19 mouse cellular contexts compared by ENCODE assay signal in genomic region chr2:33737128-33737527, GRCm38 (mm10).
DNase-seq lines count a peak whose midpoint lies in the region; ATAC-seq and TF ChIP-seq lines count a peak whose summit lies in the region.
"Had no signal": no experiment of that assay in that cellular context is flagged by ENCODE, and none has a peak within 500 bp of the region (broad histone marks: within the 10 kb centered on the region; RNA-seq: fewer than 3 reads in every experiment).

No protein-coding gene starts in this region.

- 62% methylated on average over 3 of the region's 3 CpGs for WGBS in hindbrain, embryonic 13.5 days
- 48% methylated on average over 3 of the region's 3 CpGs for WGBS in hindbrain, postnatal 0 days
- 35% methylated on average over 3 of the region's 3 CpGs for WGBS in lung, embryonic 16.5 days
- 61% methylated on average over 3 of the region's 3 CpGs for WGBS in midbrain, embryonic 16.5 days
- 66% methylated on average over 3 of the region's 3 CpGs for WGBS in midbrain, embryonic 14.5 days

- H3K36me3 ChIP-seq in hindbrain, embryonic 13.5 days: peaks cover 38% of the 10 kb centered on the region
- H3K36me3 ChIP-seq in hindbrain, postnatal 0 days (ENCODE audit: insufficient read depth, low read length): peaks cover 9% of the 10 kb centered on the region; the same call in 1 of the 2 replicates
- peaks cover 8% of the 10 kb centered on the region for H3K36me3 ChIP-seq in lung, embryonic 16.5 days (ENCODE audit: control insufficient read depth, insufficient read depth, low read length)
- H3K36me3 ChIP-seq in midbrain, embryonic 16.5 days (ENCODE audit: control insufficient read depth, insufficient read depth, low read length): peaks cover 7% of the 10 kb centered on the region
- H3K36me3 ChIP-seq in midbrain, embryonic 14.5 days (ENCODE audit: control insufficient read depth, insufficient read depth, low read length): peaks cover 25% of the 10 kb centered on the region
- H3K36me3 ChIP-seq: liver, embryonic 15.5 days had no signal

- H3K9ac ChIP-seq in hindbrain, embryonic 13.5 days: no peak overlapping the region
- H3K9ac ChIP-seq in hindbrain, postnatal 0 days (replicated peaks; ENCODE audit: low read length): no peak overlapping the region
- H3K9ac ChIP-seq in lung, embryonic 16.5 days (ENCODE audit: low read length): no peak overlapping the region
- H3K9ac ChIP-seq in midbrain, embryonic 16.5 days (ENCODE audit: low read depth, low read length): peak overlapping the region; percentile 10; the same call in 1 of the 2 replicates
- H3K9ac ChIP-seq in midbrain, embryonic 14.5 days (replicated peaks; ENCODE audit: low read length): no peak overlapping the region
- H3K9ac ChIP-seq: forebrain, embryonic 13.5 days; liver, embryonic 15.5 days had no signal

- 0 out of 2 replicates have a peak, but pooled peaks have one; percentile 1 for ATAC-seq in hindbrain, embryonic 13.5 days (ENCODE audit: low FRiP score)
- no peak for ATAC-seq in hindbrain, postnatal 0 days
- 0 out of 2 replicates have a peak, but pooled peaks have one; percentile 20 for ATAC-seq in lung, embryonic 16.5 days (ENCODE audit: low read depth)
- no peak for ATAC-seq in midbrain, embryonic 16.5 days
- no peak for ATAC-seq in midbrain, embryonic 14.5 days (ENCODE audit: low FRiP score, low TSS enrichment)
- ATAC-seq in megakaryocyte-erythroid progenitor cell, adult 5-6 weeks (replicated peaks; ENCODE audit: low FRiP score, low TSS enrichment, poor library complexity, severe bottlenecking): 0 out of 2 replicates have a peak, but pooled peaks have one; percentile 23
- ATAC-seq: forebrain, embryonic 13.5 days; intestine, embryonic 16.5 days had no signal

- no peak for TF ChIP-seq CTCF in hindbrain, postnatal 0 days (IDR thresholded peaks at IDR 0.05; ENCODE audit: low read depth)

- DNase-seq in hindbrain, postnatal 0 days (ENCODE audit: low spot score): no peak
- no peak for DNase-seq in lung, postnatal 36 days
- no peak for DNase-seq in midbrain, embryonic 14.5 days
- DNase-seq in retina, postnatal 1 day: no peak

- H3K4me3 ChIP-seq in hindbrain, embryonic 13.5 days: no peak overlapping the region
- H3K4me3 ChIP-seq in hindbrain, postnatal 0 days (ENCODE audit: low read length): no peak overlapping the region
- H3K4me3 ChIP-seq in lung, embryonic 16.5 days (ENCODE audit: low read length): no peak overlapping the region
- H3K4me3 ChIP-seq in midbrain, embryonic 16.5 days (ENCODE audit: low read depth, low read length): no peak overlapping the region
- H3K4me3 ChIP-seq in midbrain, embryonic 14.5 days (replicated peaks; ENCODE audit: low read depth, low read length): no peak overlapping the region
- H3K4me3 ChIP-seq: erythroblast, embryonic 14.5 days; forebrain, embryonic 13.5 days; left cerebral cortex, adult 2 months; liver, embryonic 15.5 days had no signal

- no peaks in the 10 kb centered on the region for H3K27me3 ChIP-seq in hindbrain, embryonic 13.5 days
- no peaks in the 10 kb centered on the region for H3K27me3 ChIP-seq in hindbrain, postnatal 0 days (ENCODE audit: insufficient read depth, low read length)
- no peaks in the 10 kb centered on the region for H3K27me3 ChIP-seq in lung, embryonic 16.5 days (ENCODE audit: control insufficient read depth, insufficient read depth, low read depth, low read length)
- no peaks in the 10 kb centered on the region for H3K27me3 ChIP-seq in midbrain, embryonic 16.5 days (ENCODE audit: control insufficient read depth, insufficient read depth, low read depth, low read length)
- no peaks in the 10 kb centered on the region for H3K27me3 ChIP-seq in midbrain, embryonic 14.5 days (ENCODE audit: control insufficient read depth, insufficient read depth, low read length)
- H3K27me3 ChIP-seq: CH12.LX; forebrain, embryonic 13.5 days; liver, embryonic 15.5 days; Patski had no signal

- no peak overlapping the region for H3K4me2 ChIP-seq in hindbrain, embryonic 13.5 days
- no peak overlapping the region for H3K4me2 ChIP-seq in hindbrain, postnatal 0 days (ENCODE audit: low read depth, low read length)
- no peak overlapping the region for H3K4me2 ChIP-seq in lung, embryonic 16.5 days (ENCODE audit: low read depth, low read length)
- no peak overlapping the region for H3K4me2 ChIP-seq in midbrain, embryonic 16.5 days (ENCODE audit: low read length)
- H3K4me2 ChIP-seq in midbrain, embryonic 14.5 days (ENCODE audit: low read length): no peak overlapping the region
- H3K4me2 ChIP-seq: forebrain, embryonic 13.5 days; heart, embryonic 11.5 days; liver, embryonic 15.5 days had no signal

- H3K27ac ChIP-seq in hindbrain, embryonic 13.5 days: peak overlapping the region; percentile 46; the same call in 1 of the 2 replicates
- no peak overlapping the region for H3K27ac ChIP-seq in hindbrain, postnatal 0 days
- no peak overlapping the region for H3K27ac ChIP-seq in lung, embryonic 16.5 days (ENCODE audit: low read length)
- no peak overlapping the region for H3K27ac ChIP-seq in midbrain, embryonic 16.5 days (ENCODE audit: low read length)
- H3K27ac ChIP-seq in midbrain, embryonic 14.5 days (replicated peaks; ENCODE audit: low read depth, low read length): no peak overlapping the region
- H3K27ac ChIP-seq: forebrain, embryonic 13.5 days; kidney, postnatal 0 days; left cerebral cortex, adult 2 months; liver, embryonic 15.5 days; macrophage had no signal

- peaks cover 20% of the 10 kb centered on the region for H3K4me1 ChIP-seq in hindbrain, embryonic 13.5 days (replicated peaks)
- H3K4me1 ChIP-seq in hindbrain, postnatal 0 days (ENCODE audit: insufficient read depth, low read length): no peaks in the 10 kb centered on the region
- 0 out of 2 replicates have a peak, but pooled peaks cover 2% of the 10 kb centered on the region for H3K4me1 ChIP-seq in lung, embryonic 16.5 days (replicated peaks; ENCODE audit: control insufficient read depth, insufficient read depth, low read length)
- peaks cover 2% of the 10 kb centered on the region; the same call in 1 of the 2 replicates for H3K4me1 ChIP-seq in midbrain, embryonic 16.5 days (ENCODE audit: control insufficient read depth, insufficient read depth, low read length)
- H3K4me1 ChIP-seq in midbrain, embryonic 14.5 days (ENCODE audit: control insufficient read depth, insufficient read depth, low read length): 0 out of 2 replicates have a peak, but pooled peaks cover 3% of the 10 kb centered on the region
- H3K4me1 ChIP-seq: forebrain, embryonic 13.5 days; liver, embryonic 15.5 days had no signal

- H3K9me3 ChIP-seq in hindbrain, embryonic 13.5 days: no peaks in the 10 kb centered on the region
- no peaks in the 10 kb centered on the region for H3K9me3 ChIP-seq in hindbrain, postnatal 0 days (ENCODE audit: low read length)
- H3K9me3 ChIP-seq in lung, embryonic 16.5 days (ENCODE audit: control insufficient read depth, low read length): no peaks in the 10 kb centered on the region
- no peaks in the 10 kb centered on the region for H3K9me3 ChIP-seq in midbrain, embryonic 16.5 days (replicated peaks; ENCODE audit: control insufficient read depth, low read length, poor library complexity, severe bottlenecking)
- no peaks in the 10 kb centered on the region for H3K9me3 ChIP-seq in midbrain, embryonic 14.5 days (ENCODE audit: control insufficient read depth, low read length)
- H3K9me3 ChIP-seq: forebrain, embryonic 13.5 days; G1E; liver, embryonic 15.5 days had no signal

Comparison
In these comparisons a context has a peak if more than half of its experiments do, and no peak if none do; other contexts are left out.
1. ATAC-seq: peak in hindbrain, embryonic 13.5 days (single experiment), lung, embryonic 16.5 days (single experiment) and megakaryocyte-erythroid progenitor cell, adult 5-6 weeks (single experiment); none in hindbrain, postnatal 0 days (single experiment), midbrain, embryonic 16.5 days (single experiment) and midbrain, embryonic 14.5 days (single experiment).